Mouse (Mus musculus) neural tube, embryonic 12.5 days (tissue): ENCODE data around the gene Wdfy3. TPM values are rescaled to one million over a fixed set of nuclear protein-coding genes. Genes with fewer than 3 reads are reported as not detected.

Experiments
- ATAC-seq: fragments of 200-750 bp; cut with Nextera tagmentation; 2 replicates; pipeline ENCODE4 v1.8.0; 2017; ENCODE audit warnings: low read depth, mild to moderate bottlenecking, moderate TSS enrichment, moderate library complexity; ENCODE audit not compliant: low FRiP score
- H3K27ac ChIP-seq: fragments of 300-500 bp; sonication (generic); 2 replicates; pipeline ENCODE4 v1.5.1; 2016
- H3K27me3 ChIP-seq: fragments of 300-500 bp; sonication (generic); replicated peaks from 2 replicates; pipeline ENCODE4 v1.6.1; 2016; ENCODE audit warnings: mild to moderate bottlenecking
- H3K36me3 ChIP-seq: fragments of 300-500 bp; sonication (generic); 2 replicates; pipeline ENCODE4 v1.6.1; 2016; ENCODE audit warnings: mild to moderate bottlenecking
- H3K4me1 ChIP-seq: fragments of 300-500 bp; sonication (generic); 2 replicates; pipeline ENCODE4 v1.6.1; 2016
- H3K4me2 ChIP-seq: fragments of 300-500 bp; sonication (generic); replicated peaks from 2 replicates; pipeline ENCODE4 v1.6.1; 2016; ENCODE audit warnings: mild to moderate bottlenecking
- H3K4me3 ChIP-seq: fragments of 300-500 bp; sonication (generic); 2 replicates; pipeline ENCODE4 v1.5.1; 2016
- H3K9ac ChIP-seq: fragments of 300-500 bp; sonication (generic); 2 replicates; pipeline ENCODE4 v1.6.1; 2016; ENCODE audit warnings: mild to moderate bottlenecking
- H3K9me3 ChIP-seq: fragments of 300-500 bp; sonication (generic); 2 replicates; pipeline ENCODE4 v1.6.1; 2016; ENCODE audit warnings: mild to moderate bottlenecking
- WGBS: fragments of 180-500 bp; shearing (Covaris S2); methylation state at CpG from one replicate; pipeline ENCODE4 v1.1.7; 2016; 5-methylcytosine and 5-hydroxymethylcytosine counted together
- polyA plus RNA-seq: library from polyadenylated mRNA; unstranded; fragments of >200 nt; fragmentation: Nextera tagmentation; extraction: Ambion mirVana; gene quantifications from 2 replicates; pipeline ENCODE4 v1.2.1, GENCODE M21; 2016

Gene Wdfy3
- polyA plus RNA-seq, 1 experiment from 2014 or later = 36.5 TPM

DNA sequence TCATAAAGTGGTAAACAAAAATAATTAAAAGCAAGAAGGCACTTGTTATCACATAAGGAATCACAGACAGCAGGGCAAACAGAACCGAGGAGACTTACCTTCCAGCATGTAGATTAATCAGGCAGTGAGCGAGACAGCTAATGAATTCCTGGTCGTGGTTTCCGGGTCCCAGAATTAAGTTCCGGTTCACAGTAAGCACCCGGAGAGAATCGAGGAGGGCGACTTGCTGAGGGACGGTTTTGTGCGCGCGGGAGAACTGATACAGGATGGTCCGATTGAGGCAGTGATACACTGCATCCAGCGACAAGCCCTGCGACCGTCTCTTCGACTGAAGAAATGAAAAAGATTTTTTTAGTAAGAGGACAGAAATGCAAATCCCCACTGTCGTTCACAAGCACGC, 181.7 kb downstream of the Wdfy3 start:
- H3K9me3 ChIP-seq = no peaks in the 10 kb centered on the region
- H3K27me3 ChIP-seq = no peaks in the 10 kb centered on the region
- ATAC-seq = no peak
- H3K27ac ChIP-seq = no peak overlapping the region
- H3K4me1 ChIP-seq = no peaks in the 10 kb centered on the region
- H3K4me2 ChIP-seq = no peak overlapping the region
- no peak overlapping the region for H3K9ac ChIP-seq
- 94% methylated on average over 19 of the region's 19 CpGs for WGBS
- H3K4me3 ChIP-seq = no peak overlapping the region
- peaks cover 91% of the 10 kb centered on the region for H3K36me3 ChIP-seq

GRCm38 (mm10) chr5:101885039-101885438, 184.7 kb downstream of the Wdfy3 start:
- 92% methylated on average over 12 of the region's 12 CpGs for WGBS
- no peaks in the 10 kb centered on the region for H3K4me1 ChIP-seq
- no peak overlapping the region for H3K9ac ChIP-seq
- no peak overlapping the region for H3K27ac ChIP-seq
- no peak overlapping the region for H3K4me2 ChIP-seq
- no peak for ATAC-seq
- peaks cover 90% of the 10 kb centered on the region for H3K36me3 ChIP-seq
- no peaks in the 10 kb centered on the region for H3K27me3 ChIP-seq
- H3K4me3 ChIP-seq = no peak overlapping the region
- H3K9me3 ChIP-seq = no peaks in the 10 kb centered on the region

- 93% methylated on average over 15 of the region's 15 CpGs for WGBS
- Histone ChIP-seq H3K4me3 (no peak overlapping the region), H3K4me2 (no peak overlapping the region), H3K36me3 (peaks cover 79% of the 10 kb centered on the region), H3K27ac (no peak overlapping the region), H3K9me3 (no peaks in the 10 kb centered on the region), H3K4me1 (no peaks in the 10 kb centered on the region), H3K27me3 (no peaks in the 10 kb centered on the region), H3K9ac (no peak overlapping the region)
- no peak for ATAC-seq
Measured at GRCm38 (mm10) chr5:101882191-101882590, 187.5 kb downstream of the Wdfy3 start.

- H3K9ac ChIP-seq = no peak overlapping the region
- no peaks in the 10 kb centered on the region for H3K9me3 ChIP-seq
- peaks cover 77% of the 10 kb centered on the region for H3K36me3 ChIP-seq
Measured at GRCm38 (mm10) chr5:101879914-101880313, 189.8 kb downstream of the Wdfy3 start.

GRCm38 (mm10) chr5:101878403-101878802, 191.3 kb downstream of the Wdfy3 start:
- 80% methylated on average over 9 of the region's 9 CpGs for WGBS
- no peaks in the 10 kb centered on the region for H3K9me3 ChIP-seq
- no peak overlapping the region for H3K4me2 ChIP-seq
- no peak overlapping the region for H3K9ac ChIP-seq
- H3K27me3 ChIP-seq = no peaks in the 10 kb centered on the region
- no peak overlapping the region for H3K27ac ChIP-seq
- no peak for ATAC-seq
- no peaks in the 10 kb centered on the region for H3K4me1 ChIP-seq
- peaks cover 76% of the 10 kb centered on the region for H3K36me3 ChIP-seq
- no peak overlapping the region for H3K4me3 ChIP-seq

More at GRCm38 (mm10) chr5:101879914-101880313, 189.8 kb downstream of the Wdfy3 start:
- Histone ChIP-seq H3K27ac (no peak overlapping the region), H3K27me3 (no peaks in the 10 kb centered on the region), H3K4me1 (no peaks in the 10 kb centered on the region), H3K4me2 (no peak overlapping the region), H3K4me3 (no peak overlapping the region)
- 94% methylated on average over 4 of the region's 4 CpGs for WGBS
- no peak for ATAC-seq

DNA sequence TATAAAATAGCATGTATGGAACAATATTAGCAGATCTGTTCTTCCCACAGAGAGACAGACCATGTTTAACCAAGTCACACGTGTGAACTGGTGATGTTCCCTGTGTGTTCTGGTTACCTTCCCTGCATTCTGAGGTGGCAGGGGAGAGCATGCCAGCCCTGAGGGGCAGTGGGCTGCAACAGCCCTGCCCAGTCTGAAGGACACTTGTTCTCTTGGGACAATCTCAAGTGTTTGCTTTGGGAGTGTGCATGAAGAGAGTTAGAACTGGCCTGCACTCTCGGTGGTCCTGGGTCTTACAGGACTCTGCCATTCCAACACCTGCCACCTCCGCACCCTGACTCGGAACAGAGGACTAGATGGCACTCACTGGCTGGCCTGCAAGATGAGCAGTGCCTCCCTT, 193.5 kb downstream of the Wdfy3 start:
- ATAC-seq = no peak
- WGBS = 89% methylated on average over 4 of the region's 4 CpGs
- peaks cover 78% of the 10 kb centered on the region for H3K36me3 ChIP-seq

DNA sequence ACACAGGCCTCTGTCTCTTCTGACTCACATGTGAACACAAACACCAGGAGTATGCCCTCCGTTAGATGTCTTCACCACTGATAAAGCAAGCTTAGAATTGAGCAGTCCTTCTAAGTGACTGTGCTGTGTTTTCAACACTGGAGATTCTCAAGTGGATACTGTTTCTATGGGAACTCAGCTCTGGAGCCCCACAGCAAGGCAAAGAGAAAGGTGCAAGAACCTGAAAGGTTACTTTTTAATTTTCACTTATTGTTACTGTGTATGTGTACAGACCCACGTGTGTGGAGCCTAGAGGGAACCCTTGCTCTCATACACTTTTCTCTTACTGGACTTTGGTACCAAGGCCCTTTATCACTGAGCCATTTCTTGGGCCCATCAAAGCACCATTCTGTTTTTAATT, 203.0 kb downstream of the Wdfy3 start:
- no peaks in the 10 kb centered on the region for H3K9me3 ChIP-seq
- H3K4me3 ChIP-seq = no peak overlapping the region
- H3K9ac ChIP-seq = no peak overlapping the region
- no peak overlapping the region for H3K4me2 ChIP-seq
- no peak overlapping the region for H3K27ac ChIP-seq
- no peak for ATAC-seq
- WGBS = 87% methylated on average over 2 of the region's 2 CpGs
- H3K4me1 ChIP-seq = no peaks in the 10 kb centered on the region
- peaks cover 90% of the 10 kb centered on the region for H3K36me3 ChIP-seq
- H3K27me3 ChIP-seq = no peaks in the 10 kb centered on the region

More for the DNA sequence above, 193.5 kb downstream of the Wdfy3 start:
- Histone ChIP-seq H3K9ac (no peak overlapping the region), H3K27me3 (no peaks in the 10 kb centered on the region), H3K4me2 (no peak overlapping the region), H3K4me1 (no peaks in the 10 kb centered on the region), H3K27ac (no peak overlapping the region), H3K9me3 (no peaks in the 10 kb centered on the region), H3K4me3 (no peak overlapping the region)

DNA sequence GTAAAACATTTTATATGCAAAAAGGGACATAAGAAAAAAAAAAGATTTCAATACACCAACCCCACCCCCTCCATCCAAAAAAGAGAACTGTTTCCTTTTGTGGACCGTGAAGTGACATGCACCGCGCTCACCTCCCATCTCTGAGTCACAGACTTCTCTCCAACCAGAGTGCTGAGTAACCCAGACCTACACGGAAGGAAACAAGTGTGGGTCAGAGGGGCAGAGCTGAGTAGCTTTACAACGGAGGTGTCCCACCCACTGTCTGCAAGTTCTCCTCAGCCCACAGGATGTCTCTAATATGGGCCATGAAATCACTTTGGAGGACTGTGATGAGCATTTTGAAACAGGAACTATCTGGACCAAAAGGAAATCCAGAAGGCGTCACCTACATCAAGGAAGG, 205.8 kb downstream of the Wdfy3 start:
- H3K27ac ChIP-seq = no peak overlapping the region
- WGBS = 94% methylated on average over 6 of the region's 6 CpGs

GRCm38 (mm10) chr5:101862651-101863050, 207.1 kb downstream of the Wdfy3 start:
- Histone ChIP-seq H3K27ac (no peak overlapping the region), H3K4me3 (no peak overlapping the region), H3K36me3 (peaks cover 90% of the 10 kb centered on the region), H3K4me2 (no peak overlapping the region), H3K9me3 (no peaks in the 10 kb centered on the region), H3K4me1 (no peaks in the 10 kb centered on the region), H3K27me3 (no peaks in the 10 kb centered on the region), H3K9ac (no peak overlapping the region)
- WGBS = 91% methylated on average over 8 of the region's 8 CpGs
- no peak for ATAC-seq

More for the DNA sequence above, 205.8 kb downstream of the Wdfy3 start:
- ATAC-seq = no peak
- H3K36me3 ChIP-seq = peaks cover 88% of the 10 kb centered on the region
- H3K4me2 ChIP-seq = no peak overlapping the region
- H3K4me1 ChIP-seq = no peaks in the 10 kb centered on the region
- H3K9ac ChIP-seq = no peak overlapping the region
- no peaks in the 10 kb centered on the region for H3K9me3 ChIP-seq
- no peaks in the 10 kb centered on the region for H3K27me3 ChIP-seq
- H3K4me3 ChIP-seq = no peak overlapping the region

DNA sequence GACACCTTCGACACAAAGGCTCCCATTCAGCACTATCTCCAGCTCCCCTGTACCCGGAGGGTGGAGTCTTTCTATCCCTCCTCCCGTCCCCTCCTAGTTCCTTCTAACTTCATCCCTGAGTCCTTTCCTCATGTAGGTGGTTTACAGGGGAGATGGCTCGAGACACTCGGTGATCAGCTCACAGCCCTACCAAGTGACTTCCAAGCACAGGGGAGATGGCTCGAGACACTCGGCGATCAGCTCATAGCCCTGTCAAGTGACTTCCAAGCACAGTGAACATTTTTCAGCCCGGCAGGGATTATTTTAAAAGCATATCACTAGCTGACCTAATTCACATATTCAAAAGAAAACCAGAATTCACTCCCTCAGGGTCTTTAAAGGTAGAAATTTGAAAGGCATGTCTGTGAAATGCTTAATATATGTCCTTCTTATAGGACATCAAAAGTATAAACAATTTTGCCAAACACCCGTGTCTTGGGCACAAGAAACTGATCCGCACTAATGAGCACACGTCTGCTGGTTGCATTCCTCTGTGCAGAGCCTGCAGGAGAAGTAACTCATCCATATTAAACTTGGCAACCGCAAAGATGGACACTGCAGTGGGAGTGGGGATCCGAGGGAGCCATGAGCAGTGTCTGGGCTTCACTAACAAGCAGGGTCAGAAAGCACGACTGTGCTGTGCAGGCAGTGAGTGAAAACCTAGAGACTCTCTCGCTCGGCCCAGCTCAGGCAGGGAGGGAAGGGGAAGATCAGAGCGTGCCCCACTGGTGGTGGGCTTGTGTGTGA, 207.7 kb downstream of the Wdfy3 start:
- no peaks in the 10 kb centered on the region for H3K4me1 ChIP-seq

DNA sequence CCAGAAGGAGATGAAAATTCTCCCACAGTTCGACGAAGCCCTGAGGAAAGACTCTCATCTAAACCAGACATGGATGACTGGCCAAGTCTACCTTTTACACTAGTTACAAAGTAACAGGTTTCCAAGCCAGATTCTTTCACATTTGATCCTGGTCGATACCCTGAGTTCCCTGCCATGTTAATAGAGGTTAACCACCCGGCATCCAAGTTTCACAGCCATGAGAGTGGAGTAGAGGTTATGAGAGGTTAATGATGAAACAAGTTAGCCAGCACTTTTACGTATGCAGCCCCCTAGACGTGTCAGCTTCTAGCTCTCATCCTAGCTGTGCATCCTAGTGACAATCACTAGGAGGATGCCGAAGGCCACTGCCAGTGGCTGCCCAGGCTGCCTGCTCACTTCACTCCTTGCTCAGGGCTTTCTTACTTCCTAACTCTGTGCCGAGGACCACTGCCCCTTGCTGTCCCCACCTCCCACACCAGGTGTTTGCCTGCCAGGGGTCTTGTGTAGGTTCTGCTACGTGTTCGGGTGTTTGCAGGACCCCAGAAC, 210.8 kb downstream of the Wdfy3 start:
- H3K36me3 ChIP-seq = peaks cover 90% of the 10 kb centered on the region

More for the DNA sequence above, 207.7 kb downstream of the Wdfy3 start:
- Histone ChIP-seq H3K27me3 (no peaks in the 10 kb centered on the region), H3K36me3 (peaks cover 92% of the 10 kb centered on the region), H3K27ac (no peak overlapping the region), H3K9me3 (no peaks in the 10 kb centered on the region), H3K4me3 (no peak overlapping the region), H3K4me2 (no peak overlapping the region), H3K9ac (no peak overlapping the region)
- ATAC-seq = no peak
- 92% methylated on average over 18 of the region's 18 CpGs for WGBS

GRCm38 (mm10) chr5:101855475-101855874, 214.2 kb downstream of the Wdfy3 start:
- H3K36me3 ChIP-seq = peaks cover 90% of the 10 kb centered on the region
- H3K4me2 ChIP-seq = no peak overlapping the region
- no peak for ATAC-seq
- no peaks in the 10 kb centered on the region for H3K9me3 ChIP-seq
- no peak overlapping the region for H3K4me3 ChIP-seq
- no peaks in the 10 kb centered on the region for H3K4me1 ChIP-seq
- H3K27ac ChIP-seq = no peak overlapping the region
- H3K9ac ChIP-seq = no peak overlapping the region
- 95% methylated on average over 16 of the region's 16 CpGs for WGBS
- no peaks in the 10 kb centered on the region for H3K27me3 ChIP-seq

More for the DNA sequence above, 210.8 kb downstream of the Wdfy3 start:
- H3K27me3 ChIP-seq = no peaks in the 10 kb centered on the region
- no peak overlapping the region for H3K4me3 ChIP-seq
- no peak for ATAC-seq
- H3K9ac ChIP-seq = no peak overlapping the region
- no peak overlapping the region for H3K27ac ChIP-seq
- 94% methylated on average over 10 of the region's 10 CpGs for WGBS
- no peaks in the 10 kb centered on the region for H3K4me1 ChIP-seq
- no peaks in the 10 kb centered on the region for H3K9me3 ChIP-seq
- H3K4me2 ChIP-seq = no peak overlapping the region

DNA sequence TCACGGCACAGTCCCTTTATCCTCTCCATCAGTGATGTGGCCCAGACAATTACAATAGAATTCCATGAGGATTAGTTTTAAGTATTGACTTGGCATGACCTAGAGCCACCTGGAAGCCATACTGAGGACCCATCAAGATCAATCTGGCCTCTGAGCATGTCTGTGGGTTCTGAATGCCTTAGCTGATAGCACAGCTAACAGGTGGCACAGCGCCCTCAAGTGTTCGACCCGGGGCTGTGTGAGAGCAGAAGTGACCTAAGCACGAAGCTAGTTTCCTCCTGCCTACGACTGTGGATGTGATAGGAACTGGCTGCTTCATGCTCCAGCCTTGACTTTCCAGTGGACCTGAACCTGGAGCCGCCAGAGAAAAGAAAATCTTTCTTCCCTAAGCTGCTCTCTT, 215.1 kb downstream of the Wdfy3 start:
- Histone ChIP-seq H3K36me3 (peaks cover 91% of the 10 kb centered on the region), H3K9me3 (no peaks in the 10 kb centered on the region), H3K27me3 (no peaks in the 10 kb centered on the region), H3K9ac (no peak overlapping the region), H3K4me3 (no peak overlapping the region), H3K4me2 (no peak overlapping the region), H3K27ac (no peak overlapping the region), H3K4me1 (no peaks in the 10 kb centered on the region)
- no peak for ATAC-seq
- 86% methylated on average over 7 of the region's 7 CpGs for WGBS
